Mouse (Mus musculus): ENCODE measurements at regions not wholly inside any gene's neighbourhood (a gene's known extent, or its start where the extent isn't known, plus 50 kb on each side); places are given as distances from the start of the nearest gene placed in this dataset.

DNA sequence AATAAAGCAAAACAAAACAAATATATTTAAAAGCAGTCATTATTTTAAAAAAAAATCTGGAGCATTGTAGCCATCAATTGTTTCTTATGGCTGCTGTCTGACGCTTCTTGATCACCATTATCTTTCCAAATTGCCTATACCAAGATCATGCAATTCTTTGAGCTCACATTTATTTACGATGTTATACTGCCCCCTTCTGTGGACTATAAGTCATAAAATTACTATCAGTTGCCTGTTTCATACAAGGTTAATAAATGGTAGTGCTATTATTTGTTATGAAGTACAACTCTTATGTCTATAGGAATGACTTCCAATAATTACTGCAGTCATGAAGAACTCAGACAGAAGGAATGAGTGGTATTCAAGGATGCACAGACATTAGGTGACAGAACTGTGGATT is 57.3 kb upstream of the Eda2r start:
- no peak for ATAC-seq (replicated peaks in 1 of 2; ENCODE audit: insufficient read depth in 1 of 2, low FRiP score in 2 of 2, low TSS enrichment in 1 of 2, low read depth in 1 of 2, poor library complexity in 2 of 2, severe bottlenecking in 2 of 2)

DNA sequence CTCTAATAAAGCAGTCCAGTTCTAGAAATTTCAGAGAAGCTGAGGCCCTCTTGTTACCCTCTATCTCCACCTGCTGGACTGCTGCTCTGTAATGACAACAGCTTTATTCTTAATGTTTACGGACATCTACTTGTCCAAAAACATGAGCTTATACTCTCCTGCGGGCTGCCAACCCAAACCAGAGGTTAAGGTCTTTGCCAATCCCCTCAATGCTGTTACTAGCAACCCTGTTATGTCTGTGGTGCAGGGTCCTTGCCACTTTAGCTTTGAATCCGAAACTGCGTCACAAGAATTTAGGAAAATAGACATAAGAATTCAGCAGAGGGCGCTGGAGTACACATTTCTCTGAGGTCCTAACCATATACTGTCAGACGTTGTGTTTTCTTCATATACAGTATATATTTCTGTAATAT is 54.4 kb upstream of the Eda2r start:
- peak; percentile 77 to 94 for ATAC-seq (replicated peaks in 1 of 2; ENCODE audit: insufficient read depth in 1 of 2, low FRiP score in 2 of 2, low TSS enrichment in 1 of 2, low read depth in 1 of 2, poor library complexity in 2 of 2, severe bottlenecking in 2 of 2)
